Mouse (Mus musculus): ENCODE measurements at regions not wholly inside any gene's neighbourhood (a gene's known extent, or its start where the extent isn't known, plus 50 kb on each side); places are given as distances from the start of the nearest gene placed in this dataset.

GRCm38 (mm10) chr4:21532186-21532585, 153.6 kb downstream of the Prdm13 start:
- no peak for TF ChIP-seq CTCF (IDR thresholded peaks at IDR 0.05; ENCODE audit: low read depth)
- 61% methylated on average over 4 of the region's 4 CpGs for WGBS
- ATAC-seq (replicated peaks; ENCODE audit: low FRiP score, low read depth) = no peak
- H3K4me2 ChIP-seq (ENCODE audit: low read length) = no peak overlapping the region
- no peak overlapping the region for H3K9ac ChIP-seq (ENCODE audit: low read depth, low read length)
- no peaks in the 10 kb centered on the region for H3K27me3 ChIP-seq (ENCODE audit: insufficient read depth, low read length)
- H3K9me3 ChIP-seq (replicated peaks; ENCODE audit: low read length) = no peaks in the 10 kb centered on the region
- H3K27ac ChIP-seq = no peak overlapping the region
- DNase-seq (ENCODE audit: low spot score) = no peak
- H3K4me3 ChIP-seq (replicated peaks; ENCODE audit: low read depth, low read length) = no peak overlapping the region
- no peaks in the 10 kb centered on the region for H3K4me1 ChIP-seq (replicated peaks; ENCODE audit: insufficient read depth, low read length)
- H3K36me3 ChIP-seq (ENCODE audit: insufficient read depth, low read length) = no peaks in the 10 kb centered on the region
